ENCODE assay signal across 8 mouse cellular contexts in the genomic region with DNA sequence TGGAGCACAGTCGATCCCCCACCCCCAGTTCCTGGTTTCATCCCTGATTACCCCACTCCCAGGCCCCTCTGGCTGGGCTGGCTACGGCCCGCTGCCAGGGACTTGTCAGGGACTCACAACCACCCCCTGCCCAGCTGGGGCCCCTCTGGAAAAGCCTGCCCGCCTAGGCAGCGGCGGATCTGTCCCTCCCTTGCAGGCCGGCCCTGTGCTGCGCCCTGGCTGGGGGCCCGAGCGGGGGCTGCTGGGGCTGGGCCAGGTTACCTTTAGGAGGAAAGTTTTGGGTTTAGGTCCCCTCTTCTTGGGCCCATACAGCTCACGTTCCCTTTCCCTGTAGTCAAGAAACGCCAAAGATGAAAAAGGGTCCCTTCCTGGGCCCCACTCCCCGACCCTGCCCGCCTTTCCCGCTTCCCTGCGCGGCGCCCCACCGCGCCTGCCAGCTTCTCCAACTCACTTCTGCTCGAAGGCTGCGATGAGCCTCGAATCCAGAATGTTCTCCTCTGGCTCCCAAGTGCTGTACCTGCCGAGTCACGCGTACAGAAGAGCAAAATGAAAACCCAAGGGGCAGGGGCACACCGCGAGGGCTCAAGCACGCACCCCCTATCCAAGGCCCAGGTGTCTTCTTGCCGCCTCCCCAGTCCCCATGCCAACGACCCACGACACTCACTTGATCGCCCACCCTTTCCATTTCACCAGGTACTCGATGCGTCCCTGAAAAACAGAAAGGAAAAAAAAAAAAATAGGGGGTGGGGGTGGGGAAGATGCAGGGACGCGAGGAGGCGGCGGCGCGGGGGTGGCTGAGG. TPM values are rescaled to one million over a fixed set of nuclear protein-coding genes. Genes with fewer than 3 reads are reported as not detected.
DNase-seq lines count a peak whose midpoint lies in the region; ATAC-seq and TF ChIP-seq lines count a peak whose summit lies in the region.

No protein-coding gene starts in this region.

- H3K4me1 ChIP-seq in heart, adult 2 months (ENCODE audit: control insufficient read depth, insufficient read depth, low read length) = peaks cover 1% of the 10 kb centered on the region; the same call in 1 of the 2 replicates
- no peaks in the 10 kb centered on the region for H3K4me1 ChIP-seq in ES-Bruce4 (ENCODE audit: control insufficient read depth, insufficient read depth, low read length)
- H3K4me1 ChIP-seq in heart, postnatal 0 days (ENCODE audit: control insufficient read depth, insufficient read depth) = peaks cover 12% of the 10 kb centered on the region
- peaks cover 42% of the 10 kb centered on the region for H3K4me1 ChIP-seq in limb, embryonic 10.5 days
- H3K4me1 ChIP-seq in midbrain, embryonic 14.5 days (ENCODE audit: control insufficient read depth, insufficient read depth, low read length) = peaks cover 52% of the 10 kb centered on the region

- peak overlapping the region; percentile 93 for H3K4me2 ChIP-seq in heart, postnatal 0 days (ENCODE audit: low read depth, low read length)
- H3K4me2 ChIP-seq in midbrain, embryonic 14.5 days (ENCODE audit: low read length) = peak overlapping the region; percentile 92

- TF ChIP-seq POLR2A in heart, adult 2 months (IDR thresholded peaks at IDR 0.05; ENCODE audit: insufficient read depth, low read depth, low read length) = no peak
- no peak for TF ChIP-seq POLR2A in ES-Bruce4 (IDR thresholded peaks at IDR 0.05; ENCODE audit: insufficient read depth, low read length)

- no peaks in the 10 kb centered on the region for H3K36me3 ChIP-seq in heart, adult 2 months (ENCODE audit: control insufficient read depth, insufficient read depth, low read length)
- H3K36me3 ChIP-seq in ES-Bruce4 (ENCODE audit: control insufficient read depth, insufficient read depth, low read length, poor library complexity, severe bottlenecking) = no peaks in the 10 kb centered on the region; the same call in 1 of the 2 replicates
- H3K36me3 ChIP-seq in heart, postnatal 0 days (replicated peaks; ENCODE audit: control insufficient read depth, insufficient read depth, low read length) = peaks cover 3% of the 10 kb centered on the region; the same call in 1 of the 2 replicates
- H3K36me3 ChIP-seq in limb, embryonic 10.5 days = peaks cover 17% of the 10 kb centered on the region
- H3K36me3 ChIP-seq in midbrain, embryonic 14.5 days (ENCODE audit: control insufficient read depth, insufficient read depth, low read length) = peaks cover 17% of the 10 kb centered on the region

- no peaks in the 10 kb centered on the region for H3K9me3 ChIP-seq in ES-Bruce4 (replicated peaks; ENCODE audit: control insufficient read depth, insufficient read depth, low read length, poor library complexity, severe bottlenecking)
- no peaks in the 10 kb centered on the region for H3K9me3 ChIP-seq in heart, postnatal 0 days (replicated peaks; ENCODE audit: control insufficient read depth, low read length)
- no peaks in the 10 kb centered on the region for H3K9me3 ChIP-seq in limb, embryonic 10.5 days (replicated peaks)
- H3K9me3 ChIP-seq in midbrain, embryonic 14.5 days (ENCODE audit: control insufficient read depth, low read length) = no peaks in the 10 kb centered on the region

- intact Hi-C loops in heart, adult 2 months (cut with DNase I) = loop anchor here (1.0 to 5.0 kb wide), 4 partner anchors 46 to 249 kb away; no protein-coding TSS in a partner anchor
- intact Hi-C loops in heart, postnatal 25 days (cut with DNase I) = loop anchor here (5.0 kb wide), 2 partner anchors 94 to 239 kb away; no protein-coding TSS in a partner anchor

- no peaks in the 10 kb centered on the region for H3K27me3 ChIP-seq in heart, adult 2 months (ENCODE audit: control insufficient read depth, insufficient read depth, low read length)
- no peaks in the 10 kb centered on the region for H3K27me3 ChIP-seq in ES-Bruce4 (ENCODE audit: control insufficient read depth, insufficient read depth, low read length, poor library complexity, severe bottlenecking)
- no peaks in the 10 kb centered on the region for H3K27me3 ChIP-seq in heart, postnatal 0 days (ENCODE audit: control insufficient read depth, insufficient read depth, low read length)
- no peaks in the 10 kb centered on the region; the same call in 1 of the 2 replicates for H3K27me3 ChIP-seq in limb, embryonic 10.5 days (ENCODE audit: low read depth, poor library complexity, severe bottlenecking)
- no peaks in the 10 kb centered on the region for H3K27me3 ChIP-seq in midbrain, embryonic 14.5 days (ENCODE audit: control insufficient read depth, insufficient read depth, low read length)

- H3K27ac ChIP-seq in heart, adult 2 months = peak overlapping the region; percentile 88
- no peak overlapping the region for H3K27ac ChIP-seq in ES-Bruce4 (ENCODE audit: insufficient read depth, low read length)
- H3K27ac ChIP-seq in heart, postnatal 0 days (ENCODE audit: low read depth) = peak overlapping the region; percentile 85
- H3K27ac ChIP-seq in limb, embryonic 10.5 days = peak overlapping the region; percentile 92
- H3K27ac ChIP-seq in midbrain, embryonic 14.5 days (replicated peaks; ENCODE audit: low read depth, low read length) = peak overlapping the region; percentile 97

- TF ChIP-seq EP300 in heart, adult 2 months (IDR thresholded peaks at IDR 0.05; ENCODE audit: insufficient read depth, low read depth, low read length) = no peak
- TF ChIP-seq EP300 in ES-Bruce4 (IDR thresholded peaks at IDR 0.05; ENCODE audit: insufficient read depth, low read depth, low read length) = no peak
- TF ChIP-seq EP300 in heart, postnatal 0 days (IDR thresholded peaks at IDR 0.05; ENCODE audit: low read depth) = no peak

- ATAC-seq in heart, postnatal 0 days (ENCODE audit: insufficient read depth, low read depth) = no peak
- 0 out of 2 replicates have a peak, but pooled peaks have one; percentile 12 for ATAC-seq in midbrain, embryonic 14.5 days (ENCODE audit: low FRiP score, low TSS enrichment)

- peak overlapping the region; percentile 89 for H3K4me3 ChIP-seq in heart, adult 2 months
- peak overlapping the region; percentile 96 for H3K4me3 ChIP-seq in ES-Bruce4 (ENCODE audit: low read depth, low read length)
- H3K4me3 ChIP-seq in heart, postnatal 0 days (ENCODE audit: low read depth, low read length) = peak overlapping the region; percentile 91
- H3K4me3 ChIP-seq in limb, embryonic 10.5 days = peak overlapping the region; percentile 74
- H3K4me3 ChIP-seq in midbrain, embryonic 14.5 days (replicated peaks; ENCODE audit: low read depth, low read length) = peak overlapping the region; percentile 84

- peak overlapping the region; percentile 87 for H3K9ac ChIP-seq in heart, adult 2 months (ENCODE audit: low read depth, low read length)
- peak overlapping the region; percentile 84 for H3K9ac ChIP-seq in ES-Bruce4 (ENCODE audit: low read depth, poor library complexity, severe bottlenecking)
- H3K9ac ChIP-seq in heart, postnatal 0 days (replicated peaks; ENCODE audit: low read depth, low read length) = peak overlapping the region; percentile 85
- H3K9ac ChIP-seq in midbrain, embryonic 14.5 days (replicated peaks; ENCODE audit: low read length) = peak overlapping the region; percentile 92

- peak; percentile 43 to 62 for DNase-seq in heart, adult 2 months
- DNase-seq in heart, postnatal 25 days (ENCODE audit: low spot score) = no peak
- DNase-seq in cerebellum, postnatal 14 days = peak; percentile 64
- peak; percentile 29 for DNase-seq in heart, postnatal 0 days (ENCODE audit: low spot score)
- peak; percentile 58 for DNase-seq in limb, embryonic 10.5 days (ENCODE audit: low spot score)
- peak; percentile 66 for DNase-seq in midbrain, embryonic 14.5 days
- peak; percentile 58 for DNase-seq in thymus, postnatal 25 days

- no peaks in the 10 kb centered on the region for H3K79me2 ChIP-seq in heart, adult 2 months (replicated peaks; ENCODE audit: control insufficient read depth, insufficient read depth, low read length)

- TF ChIP-seq CTCF in heart, adult 2 months (IDR thresholded peaks at IDR 0.05) = no peak
- TF ChIP-seq CTCF in ES-Bruce4 (IDR thresholded peaks at IDR 0.05; ENCODE audit: low read depth, low read length) = no peak
- TF ChIP-seq CTCF in heart, postnatal 0 days (IDR thresholded peaks at IDR 0.05; ENCODE audit: low read depth) = no peak

- 2% methylated on average over 41 of the region's 41 CpGs for WGBS in heart, adult 2 months
- WGBS in heart, postnatal 0 days = under 1% methylated on average over 41 of the region's 41 CpGs
- WGBS in limb, embryonic 10.5 days = 2% methylated on average over 40 of the region's 41 CpGs
- under 1% methylated on average over 41 of the region's 41 CpGs for WGBS in midbrain, embryonic 14.5 days

RNA-seq across cellular contexts. Expression of gene Npcd, which starts 0.6 kb away (rescaled TPM):
- total RNA-seq in heart, adult 2 months (2021) = under 1 TPM; 0.29 to 0.30 TPM
- 0.31 TPM in 1 of 2 replicates, not detected in the other for polyA plus RNA-seq in heart, adult 2 months (2012; rRNA removed)
- under 1 TPM in 1 of 2 experiments, not detected in 1; 0.26 TPM for total RNA-seq in heart, postnatal 25 days (2021)
- 1.2 TPM in 1 of 2 replicates, not detected in the other for polyA plus RNA-seq in ES-Bruce4 (2011; ENCODE audit: insufficient read depth, insufficient read length, low read depth, missing spikeins)
- 1.9 and 8.7 TPM in 2 replicates for total RNA-seq in heart, postnatal 0 days (2014; rRNA removed; ENCODE audit: low replicate concordance)
- polyA plus RNA-seq in heart, postnatal 0 days (2015; fragmentation: Nextera tagmentation; extraction: Ambion mirVana) = not detected in 2 replicates
- polyA plus RNA-seq in limb, embryonic 10.5 days (2016; fragmentation: Nextera tagmentation; extraction: Ambion mirVana) = not detected in 2 replicates
- 0.26 TPM in 1 of 2 replicates, not detected in the other for polyA plus RNA-seq in midbrain, embryonic 14.5 days (2014; fragmentation: Nextera tagmentation; extraction: Ambion mirVana)

RNA-seq across cellular contexts. Expression of gene Cbx6, which starts 1.0 kb away (rescaled TPM):
- total RNA-seq in heart, adult 2 months (2021) = 10 to 100 TPM; 21.1 to 21.3 TPM
- polyA plus RNA-seq in heart, adult 2 months (2012; rRNA removed) = 22.9 and 24.1 TPM in 2 replicates
- total RNA-seq in heart, postnatal 25 days (2021) = 10 to 100 TPM; 27.9 to 33.5 TPM
- 25.7 and 28.7 TPM in 2 replicates for polyA plus RNA-seq in ES-Bruce4 (2011; ENCODE audit: insufficient read depth, insufficient read length, low read depth, missing spikeins)
- total RNA-seq in heart, postnatal 0 days (2014; rRNA removed; ENCODE audit: low replicate concordance) = 47.3 and 51.8 TPM in 2 replicates
- 24.9 and 25.6 TPM in 2 replicates for polyA plus RNA-seq in heart, postnatal 0 days (2015; fragmentation: Nextera tagmentation; extraction: Ambion mirVana)
- 15.5 and 18.2 TPM in 2 replicates for polyA plus RNA-seq in limb, embryonic 10.5 days (2016; fragmentation: Nextera tagmentation; extraction: Ambion mirVana)
- 46.7 and 52.1 TPM in 2 replicates for polyA plus RNA-seq in midbrain, embryonic 14.5 days (2014; fragmentation: Nextera tagmentation; extraction: Ambion mirVana)

RNA-seq across cellular contexts. Expression of gene Nptxr, which starts 28.9 kb away (rescaled TPM):
- 1 to 10 TPM; 1.5 to 1.7 TPM for total RNA-seq in heart, adult 2 months (2021)
- 1.3 and 1.6 TPM in 2 replicates for polyA plus RNA-seq in heart, adult 2 months (2012; rRNA removed)
- 1 to 10 TPM; 1.5 to 1.8 TPM for total RNA-seq in heart, postnatal 25 days (2021)
- 8.0 and 9.7 TPM in 2 replicates for polyA plus RNA-seq in ES-Bruce4 (2011; ENCODE audit: insufficient read depth, insufficient read length, low read depth, missing spikeins)
- total RNA-seq in heart, postnatal 0 days (2014; rRNA removed; ENCODE audit: low replicate concordance) = 10.8 and 13.7 TPM in 2 replicates
- 0.84 and 1.00 TPM in 2 replicates for polyA plus RNA-seq in heart, postnatal 0 days (2015; fragmentation: Nextera tagmentation; extraction: Ambion mirVana)
- polyA plus RNA-seq in limb, embryonic 10.5 days (2016; fragmentation: Nextera tagmentation; extraction: Ambion mirVana) = 0.55 and 0.65 TPM in 2 replicates
- polyA plus RNA-seq in midbrain, embryonic 14.5 days (2014; fragmentation: Nextera tagmentation; extraction: Ambion mirVana) = 17.8 and 42.5 TPM in 2 replicates

RNA-seq across cellular contexts. Expression of gene Dnal4, which starts 55.8 kb away (rescaled TPM):
- 10 to 100 TPM; 19.3 to 21.7 TPM for total RNA-seq in heart, adult 2 months (2021)
- 43.0 and 46.8 TPM in 2 replicates for polyA plus RNA-seq in heart, adult 2 months (2012; rRNA removed)
- total RNA-seq in heart, postnatal 25 days (2021) = 10 to 100 TPM; 20.5 to 22.9 TPM
- 15.7 and 19.9 TPM in 2 replicates for polyA plus RNA-seq in ES-Bruce4 (2011; ENCODE audit: insufficient read depth, insufficient read length, low read depth, missing spikeins)
- 25.9 and 35.5 TPM in 2 replicates for total RNA-seq in heart, postnatal 0 days (2014; rRNA removed; ENCODE audit: low replicate concordance)
- polyA plus RNA-seq in heart, postnatal 0 days (2015; fragmentation: Nextera tagmentation; extraction: Ambion mirVana) = 35.5 and 38.9 TPM in 2 replicates
- 62.2 and 70.4 TPM in 2 replicates for polyA plus RNA-seq in limb, embryonic 10.5 days (2016; fragmentation: Nextera tagmentation; extraction: Ambion mirVana)
- 77.8 and 83.8 TPM in 2 replicates for polyA plus RNA-seq in midbrain, embryonic 14.5 days (2014; fragmentation: Nextera tagmentation; extraction: Ambion mirVana)

RNA-seq across cellular contexts. Expression of gene Apobec3, which starts 58.0 kb away (rescaled TPM):
- total RNA-seq in heart, adult 2 months (2021) = 1 to 10 TPM; 6.8 to 7.1 TPM
- polyA plus RNA-seq in heart, adult 2 months (2012; rRNA removed) = 13.9 and 16.3 TPM in 2 replicates
- total RNA-seq in heart, postnatal 25 days (2021) = 1 to 10 TPM; 6.3 to 6.4 TPM
- polyA plus RNA-seq in ES-Bruce4 (2011; ENCODE audit: insufficient read depth, insufficient read length, low read depth, missing spikeins) = 98.9 and 114 TPM in 2 replicates
- total RNA-seq in heart, postnatal 0 days (2014; rRNA removed; ENCODE audit: low replicate concordance) = 2.3 and 5.1 TPM in 2 replicates
- polyA plus RNA-seq in heart, postnatal 0 days (2015; fragmentation: Nextera tagmentation; extraction: Ambion mirVana) = 6.3 and 6.6 TPM in 2 replicates
- 5.9 and 9.4 TPM in 2 replicates for polyA plus RNA-seq in limb, embryonic 10.5 days (2016; fragmentation: Nextera tagmentation; extraction: Ambion mirVana)
- polyA plus RNA-seq in midbrain, embryonic 14.5 days (2014; fragmentation: Nextera tagmentation; extraction: Ambion mirVana) = 0.92 and 5.0 TPM in 2 replicates
